Mouse (Mus musculus) liver, embryonic 14.5 days (tissue): ENCODE results near the gene Lrg1.

Source experiments
- CTCF ChIP-seq: IDR thresholded peaks from 2 replicates; pipeline ENCODE4 v1.5.1; 2016; ENCODE audit warnings: antibody characterized with exemption, low read depth, control low read depth
- EP300 ChIP-seq: IDR thresholded peaks from 2 replicates; pipeline ENCODE4 v1.6.1; 2016; ENCODE audit warnings: antibody characterized with exemption, low read depth

DNA sequence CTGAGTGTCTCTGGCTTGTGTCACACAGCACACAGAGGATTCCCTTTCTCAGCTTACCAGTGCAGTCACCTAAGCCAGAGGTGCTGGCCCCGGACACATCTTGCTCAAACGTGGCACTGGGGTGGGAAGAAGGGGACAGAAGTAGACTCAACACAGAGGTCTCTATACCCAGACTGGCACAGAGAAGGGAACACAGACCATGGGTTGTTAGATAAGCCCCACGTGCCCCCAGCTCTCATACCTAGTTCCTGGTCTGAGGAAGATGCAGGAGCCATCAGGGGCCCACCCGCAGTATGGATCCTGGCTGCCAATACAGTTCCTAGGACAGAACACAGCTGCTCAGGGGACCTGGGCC, 3.5 kb upstream of the Lrg1 start:
- TF ChIP-seq CTCF, result no peak
- TF ChIP-seq EP300, result no peak
